Mouse (Mus musculus) testis, adult 2 months (tissue): ENCODE measurements around the gene Trpv2. TPM values are rescaled to one million over a fixed set of nuclear protein-coding genes. Genes with fewer than 3 reads are reported as not detected.
A peak's percentile ranks its signal among the peaks of the same experiment; 100 is the strongest.

ENCODE experiments used
- H3K27ac ChIP-seq: fragments of 200-500 bp; 2 replicates; pipeline ENCODE4 v1.5.1; 2012; ENCODE audit warnings: low read depth, low read length; ENCODE audit not compliant: control insufficient read depth, insufficient read depth
- H3K27me3 ChIP-seq: fragments of 200-500 bp; 2 replicates; pipeline ENCODE4 v1.6.1; 2012; ENCODE audit warnings: mild to moderate bottlenecking, low read length, moderate library complexity; ENCODE audit not compliant: control insufficient read depth, insufficient read depth
- H3K36me3 ChIP-seq: fragments of 200-500 bp; 2 replicates; pipeline ENCODE4 v1.6.1; 2012; ENCODE audit warnings: mild to moderate bottlenecking, low read length; ENCODE audit not compliant: control insufficient read depth, insufficient read depth
- H3K4me1 ChIP-seq: fragments of 200-500 bp; 2 replicates; pipeline ENCODE4 v1.6.1; 2012; ENCODE audit warnings: low read length; ENCODE audit not compliant: control insufficient read depth, insufficient read depth
- H3K4me3 ChIP-seq: fragments of 200-500 bp; 2 replicates; pipeline ENCODE4 v1.5.1; 2012; ENCODE audit warnings: low read depth, mild to moderate bottlenecking, low read length, moderate library complexity, mixed read lengths; ENCODE audit not compliant: control insufficient read depth
- CTCF ChIP-seq: fragments of 200-500 bp; IDR thresholded peaks from 2 replicates; pipeline ENCODE4 v1.5.1; 2012; ENCODE audit warnings: low read depth, mild to moderate bottlenecking, inconsistent platforms, low read length, moderate library complexity; ENCODE audit not compliant: control insufficient read depth, insufficient read depth, insufficient replicate concordance
- POLR2A ChIP-seq: fragments of 200-500 bp; IDR thresholded peaks from 2 replicates; pipeline ENCODE4 v1.6.1; 2012; ENCODE audit warnings: low read depth, mild to moderate bottlenecking, inconsistent platforms, low read length, moderate library complexity; ENCODE audit not compliant: control insufficient read depth
- polyA plus RNA-seq: library from polyadenylated mRNA; depleted of rRNA; stranded (reverse); fragments of >200 nt; gene quantifications from 2 replicates; pipeline ENCODE4 v1.2.3, GENCODE M21; 2012; rRNA removed

The Trpv2 gene
- polyA plus RNA-seq: 0.67 and 0.97 TPM in 2 replicates

DNA sequence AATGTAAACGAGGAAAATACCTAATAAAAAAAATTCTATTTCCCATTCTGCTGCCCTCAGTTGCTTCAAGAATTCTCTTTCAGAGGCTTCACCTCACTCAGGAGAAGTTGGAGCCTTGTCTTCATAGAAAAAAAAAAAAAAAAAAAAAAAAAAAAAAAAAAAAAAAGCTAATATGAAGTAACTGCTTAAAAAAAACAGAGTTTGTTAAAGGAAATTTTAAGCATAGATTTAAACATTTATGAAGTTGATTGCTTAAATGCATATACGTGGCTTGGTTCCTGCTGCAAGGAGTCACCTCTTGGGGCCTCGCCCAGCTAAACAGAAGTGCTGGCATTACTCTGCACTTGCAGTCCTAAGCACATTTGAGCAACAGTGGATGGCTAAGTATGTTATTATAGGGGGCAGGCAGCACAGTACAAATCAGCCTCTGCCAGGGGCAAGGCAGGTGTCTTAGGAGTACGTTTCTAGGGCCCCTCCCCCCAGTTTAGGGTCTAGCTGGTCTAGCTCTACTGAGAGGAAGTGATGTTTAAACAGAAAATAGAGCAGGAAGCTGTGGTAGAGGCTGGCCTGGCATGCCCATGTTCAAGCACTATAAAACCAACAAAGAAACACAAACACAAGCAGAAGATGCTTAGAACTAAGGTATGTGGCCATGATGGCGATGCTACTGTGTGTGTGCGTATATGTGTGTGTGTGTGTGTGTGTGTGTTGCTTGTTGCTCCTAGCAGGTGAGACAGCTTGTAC is at the start of gene Trpv2:
Trpv2 (plus strand) TSS at position 528 of the 744 bp plus-strand sequence.
- Histone ChIP-seq H3K4me1 (peaks cover 14% of the 10 kb centered on the region), H3K27me3 (no peaks in the 10 kb centered on the region), H3K36me3 (no peaks in the 10 kb centered on the region), H3K27ac (no peak within 1 kb of the TSS), H3K4me3 (no peak within 1 kb of the TSS)
- no peak for TF ChIP-seq CTCF
- TF ChIP-seq POLR2A: no peak

DNA sequence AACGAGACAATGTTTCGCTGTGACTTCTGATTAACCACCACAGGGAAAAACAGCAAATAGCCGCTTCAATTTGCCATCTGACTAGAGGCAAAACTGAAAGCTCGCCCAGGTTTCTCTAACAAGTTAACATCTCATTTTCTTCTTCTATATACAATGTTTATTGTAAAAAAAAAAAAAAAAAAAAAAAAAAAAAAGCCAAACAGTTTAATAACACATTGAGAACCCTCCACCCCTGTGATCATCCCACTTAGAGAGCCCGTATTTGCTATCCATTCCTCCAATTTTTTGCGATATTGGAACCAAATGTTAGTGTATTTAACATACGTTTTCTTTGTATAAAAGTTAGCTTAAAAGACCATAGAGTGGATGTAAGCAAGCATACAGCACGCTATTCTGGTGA is 37.2 kb upstream of the Trpv2 start:
- no peaks in the 10 kb centered on the region; the same call in 1 of the 2 replicates for H3K36me3 ChIP-seq
- no peak for TF ChIP-seq POLR2A
- TF ChIP-seq CTCF: no peak
- peak overlapping the region; percentile 69 for H3K27ac ChIP-seq
- no peaks in the 10 kb centered on the region for H3K27me3 ChIP-seq
- no peak overlapping the region; the same call in 1 of the 2 replicates for H3K4me3 ChIP-seq
- peaks cover 5% of the 10 kb centered on the region for H3K4me1 ChIP-seq

DNA sequence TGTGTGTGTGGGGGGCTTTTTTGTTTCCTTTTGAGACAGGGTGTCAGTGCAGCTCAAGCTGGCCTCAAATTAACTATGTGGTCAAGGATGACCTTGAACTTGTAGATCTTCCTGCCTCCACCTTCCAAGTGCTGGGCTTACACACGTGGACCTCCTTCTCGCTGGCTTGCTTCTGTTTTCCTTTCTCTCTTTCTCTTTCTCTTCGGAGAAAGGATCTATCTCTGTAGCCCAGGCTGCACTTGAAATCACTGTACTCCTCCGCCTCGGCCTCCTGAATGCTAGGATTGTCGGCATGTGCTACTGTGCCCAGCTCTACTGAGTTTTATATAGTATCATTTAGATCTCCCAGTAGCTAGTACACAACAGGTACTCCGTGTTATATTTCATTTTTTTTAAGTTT is 36.7 kb upstream of the Trpv2 start:
- Histone ChIP-seq H3K4me1 (peaks cover 5% of the 10 kb centered on the region), H3K36me3 (no peaks in the 10 kb centered on the region; the same call in 1 of the 2 replicates), H3K27ac (peak overlapping the region; percentile 83), H3K4me3 (peak overlapping the region; percentile 78), H3K27me3 (no peaks in the 10 kb centered on the region)
- TF ChIP-seq CTCF (no peak), POLR2A (no peak)

DNA sequence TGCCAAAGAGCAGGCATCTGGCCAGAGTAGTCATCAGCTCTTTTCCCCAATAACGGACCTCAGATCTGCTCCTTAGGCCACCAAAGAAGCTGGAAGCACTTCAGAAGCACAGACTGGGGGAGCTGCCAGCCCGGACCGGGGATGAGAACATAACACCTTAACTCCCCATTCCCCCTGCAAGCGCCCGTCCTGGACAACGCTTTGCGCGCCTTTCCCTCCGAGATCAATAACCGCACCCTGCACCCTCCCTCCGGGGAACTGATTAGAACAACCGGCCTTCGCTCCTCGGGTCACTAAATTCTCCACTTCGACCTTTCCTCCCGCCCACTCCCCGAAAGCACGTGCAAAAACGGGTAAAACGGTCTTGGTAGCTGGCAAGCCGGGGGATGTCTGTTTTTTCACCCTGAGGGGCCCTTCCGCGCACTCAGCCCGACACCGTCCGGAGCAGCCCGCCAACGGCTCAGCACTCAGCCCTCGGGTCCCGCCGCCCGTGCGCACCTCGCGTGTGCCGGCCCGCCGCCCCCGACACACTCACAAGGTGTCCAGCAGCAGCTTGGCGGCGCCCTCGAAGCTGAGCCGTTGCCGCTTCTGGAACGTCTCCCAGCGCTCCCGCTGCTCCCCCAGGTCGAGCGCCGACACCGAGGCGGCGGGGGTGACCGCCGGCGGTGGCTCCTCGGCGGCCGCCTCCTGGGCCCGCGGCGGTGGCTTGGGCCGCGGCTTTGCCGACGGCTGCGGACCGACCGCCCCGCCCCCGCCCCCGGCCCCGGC is 35.8 kb upstream of the Trpv2 start:
- Histone ChIP-seq H3K27me3 (no peaks in the 10 kb centered on the region), H3K27ac (peak overlapping the region; percentile 91), H3K4me3 (peak overlapping the region; percentile 89), H3K36me3 (no peaks in the 10 kb centered on the region; the same call in 1 of the 2 replicates), H3K4me1 (peaks cover 5% of the 10 kb centered on the region)
- TF ChIP-seq CTCF (no peak), POLR2A (peak; percentile 76; the same call in 1 of the 2 replicates)

DNA sequence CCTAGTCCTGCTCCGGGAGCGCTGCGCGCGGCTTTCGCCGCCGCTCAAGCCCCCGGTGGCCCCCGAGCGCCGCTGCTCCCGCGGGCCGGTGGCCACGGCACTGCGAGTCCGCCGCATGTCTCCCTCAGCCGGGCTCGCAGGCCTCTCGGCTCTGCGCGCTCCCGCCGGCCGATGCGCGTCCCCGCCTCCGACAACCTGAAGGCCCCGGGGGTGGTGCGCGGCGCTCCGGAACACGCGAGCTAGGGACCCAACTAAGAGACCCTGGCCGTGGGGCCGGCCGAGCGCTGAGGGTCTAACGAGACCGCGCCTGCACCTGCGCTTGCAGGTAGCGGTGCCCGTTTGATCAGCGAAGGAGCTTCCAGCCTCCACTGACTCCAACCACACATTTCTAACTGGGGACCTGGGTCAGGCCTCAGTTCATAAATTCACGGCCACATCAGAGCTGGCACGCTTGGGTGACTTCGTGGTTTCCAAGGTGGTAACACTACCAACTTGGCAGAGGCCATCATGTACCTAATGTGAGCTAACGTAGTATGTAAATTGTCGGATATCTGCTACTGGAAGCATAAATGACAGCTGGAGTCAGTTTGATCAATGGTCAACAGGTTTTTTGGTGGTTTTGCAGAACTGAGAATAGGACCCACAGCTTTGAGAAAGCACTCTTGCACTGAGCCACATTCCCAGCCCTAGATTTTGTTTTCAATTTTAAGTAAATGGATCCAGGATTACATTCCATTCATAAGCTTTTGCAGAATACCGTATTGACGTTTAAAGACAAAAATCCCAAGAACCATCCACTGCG is 35.0 kb upstream of the Trpv2 start, which contains the start of gene Cenpv:
Cenpv (minus strand) TSS at position 173 of the 802 bp plus-strand sequence.
- TF ChIP-seq CTCF: no peak
- peak; percentile 62 for TF ChIP-seq POLR2A
- Histone ChIP-seq H3K27ac (peak within 1 kb of the TSS; percentile 91), H3K4me1 (peaks cover 5% of the 10 kb centered on the region), H3K4me3 (peak within 1 kb of the TSS; percentile 89), H3K27me3 (no peaks in the 10 kb centered on the region), H3K36me3 (no peaks in the 10 kb centered on the region; the same call in 1 of the 2 replicates)

DNA sequence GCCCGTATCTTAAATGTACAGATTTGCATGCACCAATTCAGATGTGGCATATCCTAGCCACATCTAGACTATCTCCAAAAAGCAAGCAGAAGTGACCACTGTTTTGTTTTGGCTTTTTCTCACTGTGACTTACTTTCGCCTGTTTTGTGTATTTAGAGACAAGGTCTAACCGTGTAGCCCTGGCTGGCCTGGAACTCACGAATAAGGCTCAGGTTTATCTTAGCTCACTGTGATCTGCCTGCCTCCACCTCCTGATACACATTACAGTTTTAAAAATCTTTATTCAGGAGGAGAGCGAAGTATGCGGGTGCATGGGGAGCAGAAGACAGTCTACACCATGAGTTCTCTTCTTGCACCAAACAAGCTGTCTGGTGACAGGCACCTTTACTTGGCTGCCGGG is 34.1 kb upstream of the Trpv2 start:
- no peak overlapping the region for H3K27ac ChIP-seq
- H3K36me3 ChIP-seq: no peaks in the 10 kb centered on the region; the same call in 1 of the 2 replicates
- no peaks in the 10 kb centered on the region for H3K27me3 ChIP-seq
- peak overlapping the region; percentile 60 for H3K4me3 ChIP-seq
- H3K4me1 ChIP-seq: peaks cover 5% of the 10 kb centered on the region
- no peak for TF ChIP-seq CTCF
- TF ChIP-seq POLR2A: no peak
